Mouse (Mus musculus): ENCODE measurements around the gene Polm. TPM values are rescaled to one million over a fixed set of nuclear protein-coding genes. Genes with fewer than 3 reads are reported as not detected.
A peak's percentile ranks its signal among the peaks of the same experiment; 100 is the strongest.

Gene Polm
- total RNA-seq (2022), result 10 to 100 TPM in 2 of 4 experiments, 1 to 10 TPM in 2; 8.0 to 14.7 (median 11.5) TPM

- DNase-seq, result peak; percentile 90
These were observed at the start of gene Polm for GRCm38 (mm10) chr11:5837251-5838246. TSS of gene Polm (minus strand) at chr11:5838016.

DNA sequence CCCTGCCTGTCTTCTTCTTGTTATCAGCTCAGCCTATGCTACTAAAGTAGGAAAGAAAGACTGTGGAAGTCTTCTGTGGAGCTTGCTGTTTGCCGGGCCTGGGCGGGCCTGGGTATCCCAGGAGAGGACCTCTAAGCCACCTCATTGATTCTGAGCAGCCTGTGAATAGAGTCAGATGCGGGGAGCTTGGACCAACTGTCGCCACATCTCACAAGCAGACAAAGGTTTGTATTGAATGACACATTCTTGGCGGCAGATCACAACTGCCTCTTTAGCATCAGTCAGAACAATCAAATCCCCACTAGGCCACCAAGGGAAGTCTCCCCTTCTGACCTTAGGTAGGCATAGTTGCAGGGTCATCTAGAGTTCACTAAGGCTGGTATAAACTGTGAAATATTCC is 49.4 kb upstream of the Polm start:
- no peak for DNase-seq

DNA sequence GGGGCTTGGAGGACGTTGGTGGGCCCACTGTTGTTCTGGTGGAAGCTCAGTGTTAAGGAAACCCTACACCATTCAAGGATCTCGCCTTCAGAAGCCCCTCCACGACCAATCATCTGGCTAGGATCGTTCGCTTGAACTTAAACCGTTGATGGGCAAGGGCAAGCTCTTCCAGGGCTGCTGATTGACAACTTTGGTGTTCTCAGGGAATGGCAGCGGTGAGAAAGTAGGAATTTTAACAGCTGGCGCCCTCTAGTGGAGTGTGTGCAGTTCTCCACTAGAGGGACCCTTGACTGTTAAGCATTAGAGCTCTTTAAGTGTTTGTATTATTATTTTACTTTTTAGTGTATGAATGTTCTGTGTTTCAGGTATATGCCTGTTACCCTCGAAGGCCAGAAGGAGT is 48.4 kb upstream of the Polm start:
- no peak for DNase-seq

GRCm38 (mm10) chr11:5882518-5882917 is 44.7 kb upstream of the Polm start:
- DNase-seq, result no peak

DNA sequence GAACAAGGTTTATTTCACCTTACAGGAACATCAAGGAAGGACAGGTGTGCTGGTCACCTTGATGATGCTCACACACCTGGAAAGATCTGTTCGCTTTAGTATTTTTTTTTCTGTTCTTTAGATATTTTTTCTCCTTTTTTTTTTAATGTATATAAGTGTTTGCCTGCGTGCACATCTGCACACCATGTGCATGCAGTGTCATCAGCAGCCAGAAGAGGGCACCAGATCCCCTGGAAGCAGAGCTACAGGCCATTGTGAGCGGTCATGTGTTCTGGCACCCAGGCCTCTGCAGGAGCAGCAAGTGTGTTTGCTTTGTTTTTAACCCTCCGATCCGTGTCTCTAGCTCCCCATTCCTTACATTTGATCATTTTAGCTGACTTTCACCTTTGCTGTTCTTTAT is 42.1 kb upstream of the Polm start:
- no peak for DNase-seq

- DNase-seq, result no peak
These were observed 40.8 kb upstream of the Polm start for GRCm38 (mm10) chr11:5878661-5879060.

DNA sequence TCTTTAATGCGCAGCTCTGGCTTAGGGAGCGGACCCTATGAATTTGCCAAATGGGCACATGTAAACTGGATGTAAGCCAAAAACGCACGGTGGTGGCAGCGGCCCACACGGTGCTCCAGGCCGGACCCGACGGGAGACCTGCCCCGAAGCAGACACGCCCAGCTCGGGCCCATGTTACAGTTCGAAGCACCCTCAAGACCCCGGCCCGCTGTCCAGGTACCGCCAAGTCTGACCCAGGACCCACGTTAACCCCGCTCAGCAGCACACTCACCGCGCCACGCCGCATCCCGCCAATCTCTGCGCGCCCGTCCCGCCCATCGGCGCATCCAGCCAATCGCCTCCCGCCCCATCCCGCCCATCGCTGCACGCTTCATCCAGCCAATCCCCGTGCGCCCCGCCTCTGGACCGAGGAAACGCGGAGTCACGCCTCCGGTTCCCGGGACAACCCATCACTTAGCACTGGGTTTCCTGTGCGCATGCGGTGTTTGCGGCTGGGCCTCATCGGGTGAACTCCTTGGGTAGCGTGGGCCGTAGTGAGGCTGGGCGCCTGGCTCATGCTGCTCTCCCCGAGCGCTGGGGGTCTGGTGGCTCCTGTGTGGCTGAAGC is 40.2 kb upstream of the Polm start, which contains the start of gene Pold2:
Gene Pold2, minus strand, starts transcription at position 372 of the 606 bp plus-strand sequence.
- peak; percentile 97 for DNase-seq

DNA sequence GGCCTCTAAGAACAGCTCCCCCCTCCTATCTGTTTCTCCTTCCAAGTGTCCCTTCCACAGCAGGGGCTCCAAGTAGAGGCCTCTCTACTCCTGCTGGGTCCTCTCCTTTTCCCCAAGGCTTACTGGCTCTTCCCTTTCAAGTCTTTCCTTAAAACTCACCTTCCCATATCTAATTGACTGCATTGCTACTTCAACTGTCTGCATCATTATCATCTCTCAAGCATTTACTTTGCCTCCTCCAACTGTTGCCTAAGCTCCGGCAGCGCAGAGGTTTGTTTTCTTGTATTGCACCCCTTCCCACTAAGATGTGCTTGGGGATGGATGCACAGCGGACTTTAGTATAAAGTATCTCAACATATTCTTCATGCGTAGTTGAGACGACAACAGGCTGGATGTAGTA is 39.6 kb upstream of the Polm start:
- no peak for DNase-seq

- DNase-seq, result no peak
These were observed 35.4 kb upstream of the Polm start for GRCm38 (mm10) chr11:5873192-5873591.

- no peak for DNase-seq
These were observed 34.9 kb upstream of the Polm start for GRCm38 (mm10) chr11:5872707-5873106.

DNA sequence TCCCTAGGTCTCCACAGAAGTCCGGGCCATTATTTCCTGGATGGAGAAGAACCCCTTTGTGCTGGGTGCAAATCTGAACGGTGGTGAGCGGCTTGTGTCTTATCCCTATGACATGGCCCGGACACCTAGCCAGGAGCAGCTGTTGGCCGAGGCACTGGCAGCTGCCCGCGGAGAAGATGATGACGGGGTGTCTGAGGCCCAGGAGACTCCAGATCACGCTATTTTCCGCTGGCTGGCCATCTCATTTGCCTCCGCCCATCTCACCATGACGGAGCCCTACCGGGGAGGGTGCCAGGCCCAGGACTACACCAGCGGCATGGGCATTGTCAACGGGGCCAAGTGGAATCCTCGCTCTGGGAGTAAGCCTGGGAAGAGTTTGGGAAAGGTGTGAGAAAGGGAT is 32.3 kb upstream of the Polm start:
- DNase-seq, result no peak

GRCm38 (mm10) chr11:5869331-5869730 is 31.5 kb upstream of the Polm start:
- DNase-seq, result no peak

DNA sequence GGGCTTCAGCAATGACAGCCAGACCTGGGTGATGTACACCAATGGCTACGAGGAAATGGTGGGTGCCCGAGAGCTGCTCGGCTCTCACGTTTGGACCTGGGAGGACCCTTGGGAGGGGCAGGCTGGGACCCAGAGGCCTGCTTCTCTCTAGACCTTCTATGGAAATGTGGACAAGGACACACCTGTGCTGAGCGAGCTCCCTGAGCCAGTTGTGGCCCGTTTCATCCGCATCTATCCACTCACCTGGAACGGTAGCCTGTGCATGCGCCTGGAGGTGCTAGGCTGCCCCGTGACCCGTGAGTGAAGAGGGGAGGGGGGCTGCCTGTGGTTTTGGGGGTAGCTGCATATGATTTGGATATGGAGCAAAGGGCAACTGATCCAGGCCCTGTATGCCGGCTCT is 30.5 kb upstream of the Polm start:
- no peak for DNase-seq

- no peak for DNase-seq
These were observed 29.4 kb upstream of the Polm start for GRCm38 (mm10) chr11:5867196-5867595.

DNA sequence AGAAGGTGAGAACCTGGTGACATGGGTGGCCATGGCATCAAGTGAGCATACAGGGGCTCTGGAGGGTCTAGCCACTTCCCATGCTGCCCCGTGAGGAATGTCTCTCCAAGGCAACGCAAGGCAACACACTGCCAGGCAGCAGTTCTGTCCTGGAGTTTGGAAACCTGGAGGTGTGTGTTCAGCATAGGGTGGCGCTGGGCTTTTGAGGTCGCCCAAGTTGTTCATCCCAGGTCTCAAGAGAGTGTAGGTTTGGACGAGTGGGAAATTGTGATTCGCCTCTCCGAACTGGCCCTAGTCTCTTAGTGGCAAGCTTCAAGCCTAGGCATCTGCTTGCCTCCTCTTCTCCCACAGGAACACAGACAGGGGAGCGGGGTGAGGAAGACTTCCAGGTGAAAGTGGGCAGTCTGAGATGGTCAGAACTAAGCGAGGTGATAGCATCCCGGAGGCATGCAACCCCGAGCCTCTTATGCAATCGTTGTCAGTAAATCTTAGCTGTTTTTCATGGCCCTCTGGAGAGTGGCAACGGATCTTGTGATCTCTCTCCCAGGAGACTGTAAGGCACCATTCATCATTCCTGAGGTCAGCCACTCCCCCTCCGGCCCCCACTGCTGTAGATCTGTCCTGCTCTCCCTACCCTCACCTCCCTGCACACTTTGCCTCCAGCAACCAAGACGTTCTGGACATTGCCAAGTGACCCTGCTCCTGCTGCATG is 24.7 kb upstream of the Polm start:
- peak; percentile 88 for DNase-seq

DNA sequence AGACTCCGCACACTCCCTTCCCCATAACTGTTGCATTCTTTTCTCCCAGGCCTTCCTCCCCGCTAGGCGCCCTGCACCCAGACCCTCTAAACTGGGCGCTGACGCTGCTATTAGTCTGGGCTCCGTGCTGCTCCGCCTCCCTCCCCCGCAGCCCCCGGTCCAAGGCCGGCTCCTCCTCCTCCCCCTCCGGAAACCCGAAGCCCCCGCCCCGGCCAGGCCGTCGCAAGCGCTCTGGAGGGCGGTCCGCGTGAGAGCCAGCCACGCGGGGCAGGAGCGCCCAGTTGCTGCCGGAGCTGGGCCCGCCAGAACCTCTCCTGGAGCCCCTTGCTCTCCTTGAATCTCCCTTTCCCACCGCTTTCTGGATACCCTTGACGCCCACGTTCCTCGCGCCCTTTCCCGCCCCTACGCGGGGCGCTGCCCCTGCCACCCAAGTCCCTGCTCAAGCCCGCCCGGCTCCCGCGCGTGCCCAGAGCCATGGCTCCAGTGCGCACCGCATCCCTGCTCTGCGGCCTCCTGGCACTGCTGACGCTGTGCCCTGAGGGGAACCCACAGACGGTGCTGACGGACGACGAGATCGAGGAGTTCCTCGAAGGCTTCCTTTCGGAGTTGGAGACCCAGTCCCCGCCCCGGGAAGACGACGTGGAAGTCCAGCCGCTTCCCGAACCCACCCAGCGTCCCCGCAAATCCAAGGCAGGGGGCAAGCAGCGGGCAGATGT is 24.0 kb upstream of the Polm start, which contains the start of gene Aebp1:
Gene Aebp1, plus strand, starts transcription at position 270 of the 716 bp plus-strand sequence.
- peak; percentile 82 for DNase-seq

- DNase-seq, result no peak
These were observed 22.8 kb upstream of the Polm start for GRCm38 (mm10) chr11:5860639-5861038.

- no peak for DNase-seq
These were observed 22.2 kb upstream of the Polm start for GRCm38 (mm10) chr11:5859883-5860550.

DNA sequence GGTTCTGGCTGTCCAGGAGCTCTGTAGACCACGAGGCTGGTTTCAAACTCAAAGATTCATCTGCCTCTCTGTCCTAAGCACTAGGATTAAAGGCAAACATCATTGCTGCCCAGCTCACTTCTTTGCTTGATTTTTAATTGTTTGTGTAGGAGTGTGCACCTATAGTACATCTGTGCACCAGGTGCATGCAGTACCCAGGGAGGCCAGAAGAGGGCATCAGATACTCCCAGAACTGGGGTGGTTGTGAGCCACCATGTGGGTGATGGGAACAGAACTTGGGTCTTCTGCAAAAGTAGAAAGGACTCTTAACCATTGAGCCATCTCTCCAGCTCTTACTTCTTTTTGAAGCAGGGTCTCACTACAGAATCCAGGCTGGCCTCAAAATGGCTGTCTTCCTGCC is 20.9 kb upstream of the Polm start:
- DNase-seq, result no peak

DNA sequence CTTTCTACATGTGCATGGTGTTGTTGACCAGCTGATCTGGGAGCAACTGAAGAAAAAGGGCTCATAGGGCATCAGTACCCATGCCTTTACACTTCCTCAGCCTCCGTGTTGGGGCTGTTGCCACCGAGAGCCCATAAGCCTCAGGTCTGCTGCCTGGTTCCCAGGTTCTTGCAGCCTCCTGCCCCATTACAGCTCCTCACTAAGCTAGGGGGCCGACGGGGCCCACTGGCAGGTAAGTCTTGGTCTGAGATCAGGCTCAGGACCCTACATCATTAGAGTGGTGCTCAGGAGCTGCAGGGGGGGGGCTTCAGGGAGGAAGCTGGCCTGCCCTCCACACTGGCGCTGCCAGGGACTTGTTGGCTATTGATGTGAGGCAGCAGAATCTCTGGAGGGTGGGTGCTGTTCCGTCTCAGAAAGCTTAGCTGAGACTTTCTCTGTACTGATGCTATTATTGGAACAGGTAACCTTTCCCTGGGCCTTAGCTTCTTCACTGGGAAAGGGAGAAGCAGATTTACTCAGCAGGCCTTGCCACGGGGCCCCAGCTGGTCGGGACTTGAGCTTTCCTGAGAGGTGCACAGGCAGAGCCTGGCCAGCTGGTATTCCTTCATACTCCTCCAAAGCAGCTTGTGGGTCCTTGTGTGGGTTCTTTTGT is 18.8 kb upstream of the Polm start:
- DNase-seq, result no peak

DNA sequence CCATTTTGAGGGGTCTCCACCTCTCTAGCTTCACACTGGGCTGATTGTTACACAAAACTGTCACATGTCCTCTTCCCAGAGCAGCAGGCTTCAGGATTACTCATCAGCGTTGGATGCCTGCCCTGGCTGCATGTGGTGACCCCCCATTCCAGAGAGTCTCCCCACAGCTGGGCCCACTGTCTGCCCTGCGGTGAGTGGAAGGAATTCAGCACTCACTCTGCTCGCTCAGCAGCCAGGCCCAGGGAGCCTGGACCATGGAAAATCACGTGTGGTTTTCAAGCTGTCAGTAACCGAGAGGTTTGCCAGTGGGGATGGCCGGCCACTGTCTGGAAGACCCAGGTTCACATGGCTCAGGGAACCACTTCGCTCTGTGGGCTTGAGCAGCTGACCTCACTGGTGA is 18.1 kb upstream of the Polm start:
- DNase-seq, result no peak

All from adrenal gland, adult 8-10 months (tissue).